Mouse (Mus musculus) liver, adult 2 months (tissue): Measurements from ENCODE around the gene Scaf1.

Source experiments
- CTCF ChIP-seq: fragments of 200-500 bp; IDR thresholded peaks from 2 replicates; pipeline ENCODE4 v1.5.1; 2011; ENCODE audit warnings: low read depth, low read length, control low read depth
- POLR2A ChIP-seq: fragments of 200-500 bp; IDR thresholded peaks from 2 replicates; pipeline ENCODE4 v1.6.1; 2011; ENCODE audit warnings: low read length, control low read depth; ENCODE audit not compliant: insufficient read depth; ENCODE audit errors: extremely low read depth

DNA sequence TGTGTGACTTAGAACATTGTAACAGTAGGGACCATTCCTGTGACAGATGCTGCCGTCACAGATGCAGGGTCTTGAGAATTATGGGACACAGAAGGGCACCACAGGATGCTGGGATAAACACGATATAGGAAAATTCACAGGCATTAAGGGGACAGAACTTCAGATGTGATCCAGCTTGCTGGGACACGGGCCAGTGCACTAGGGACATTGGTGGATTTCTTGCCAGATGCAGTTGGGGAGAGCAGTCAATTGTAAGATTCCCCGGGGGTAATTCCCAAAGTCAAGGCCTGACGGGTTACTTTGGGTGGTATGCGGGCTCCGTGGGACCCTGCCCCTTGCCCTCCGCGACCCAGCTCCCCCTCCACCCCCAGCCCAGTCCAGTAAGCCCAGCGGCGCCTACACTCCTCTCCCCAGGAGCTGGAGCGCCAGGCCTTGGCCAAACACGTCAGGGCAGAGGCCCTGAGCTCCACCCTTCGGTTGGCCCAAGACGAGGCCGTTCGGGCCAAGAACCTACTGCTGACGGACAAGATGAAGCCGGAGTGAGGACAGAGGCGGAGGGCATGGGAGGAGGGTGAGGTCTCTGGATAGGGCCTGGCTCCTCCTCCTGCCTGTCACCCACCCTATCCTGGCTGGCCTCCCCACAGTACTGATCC lies 58.9 kb downstream of the Scaf1 start:
- TF ChIP-seq POLR2A (no peak), CTCF (no peak)
